Mouse (Mus musculus): Measurements from ENCODE around the gene Mdk. TPM values are rescaled to one million over a fixed set of nuclear protein-coding genes. Genes with fewer than 3 reads are reported as not detected.

Gene Mdk
- polyA plus RNA-seq, 1 experiment from 2014 or later: 1,773 TPM

DNA sequence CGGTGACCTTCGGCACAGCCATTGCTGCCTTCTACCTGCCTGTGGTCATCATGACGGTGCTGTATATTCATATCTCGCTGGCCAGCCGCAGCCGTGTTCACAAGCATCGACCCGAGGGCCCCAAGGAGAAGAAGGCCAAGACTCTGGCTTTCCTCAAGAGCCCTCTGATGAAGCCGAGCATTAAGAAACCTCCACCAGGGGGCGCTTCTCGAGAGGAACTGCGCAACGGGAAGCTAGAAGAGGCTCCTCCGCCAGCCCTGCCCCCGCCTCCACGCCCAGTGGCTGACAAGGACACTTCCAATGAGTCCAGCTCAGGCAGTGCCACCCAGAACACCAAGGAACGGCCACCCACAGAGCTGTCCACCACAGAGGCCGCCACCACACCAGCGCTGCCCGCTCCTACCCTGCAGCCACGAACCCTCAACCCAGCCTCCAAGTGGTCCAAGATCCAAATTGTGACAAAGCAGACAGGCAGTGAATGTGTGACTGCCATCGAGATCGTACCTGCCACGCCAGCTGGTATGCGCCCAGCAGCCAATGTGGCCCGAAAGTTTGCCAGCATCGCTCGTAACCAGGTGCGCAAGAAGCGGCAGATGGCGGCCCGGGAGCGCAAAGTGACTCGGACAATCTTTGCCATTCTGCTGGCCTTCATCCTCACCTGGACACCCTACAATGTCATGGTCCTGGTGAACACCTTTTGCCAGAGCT, 4.1 kb downstream of the Mdk start:
- 42% methylated on average over 34 of the region's 34 CpGs for WGBS
- Histone ChIP-seq H3K27ac (0 out of 2 replicates have a peak overlapping the region, but pooled peaks have one; percentile 31), H3K4me3 (peak overlapping the region; percentile 25), H3K36me3 (replicated peaks) (peaks cover 28% of the 10 kb centered on the region), H3K4me1 (peaks cover 69% of the 10 kb centered on the region), H3K9me3 (no peaks in the 10 kb centered on the region), H3K27me3 (ENCODE audit: poor library complexity, severe bottlenecking) (peaks cover 44% of the 10 kb centered on the region)
- DNase-seq (ENCODE audit: extremely low spot score, low spot score): peak; percentile 83

DNA sequence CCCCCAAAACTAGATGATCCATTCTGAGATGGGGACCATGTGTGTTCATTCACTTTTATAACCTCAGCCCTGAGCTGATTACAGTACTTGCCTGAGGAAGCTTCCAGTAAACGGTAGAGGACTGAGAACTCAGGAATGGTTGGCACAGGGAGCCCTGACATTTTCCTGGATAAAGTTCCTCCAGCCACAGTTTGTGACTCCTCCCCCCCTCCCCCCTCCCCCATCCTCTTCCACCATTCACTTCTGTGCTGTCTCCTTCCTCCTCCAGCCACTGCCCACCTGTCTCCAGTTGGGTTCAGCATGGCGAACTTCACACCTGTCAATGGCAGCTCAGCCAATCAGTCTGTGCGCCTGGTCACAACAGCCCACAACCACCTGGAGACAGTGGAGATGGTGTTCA, 5.1 kb downstream of the Mdk start, which contains the start of gene Chrm4:
Chrm4 (plus strand) TSS at position 301 of the 400 bp plus-strand sequence.
- Histone ChIP-seq H3K4me3 (peak within 1 kb of the TSS; percentile 25), H3K36me3 (replicated peaks) (peaks cover 28% of the 10 kb centered on the region), H3K27ac (0 out of 2 replicates have a peak within 1 kb of the TSS, but pooled peaks have one; percentile 31), H3K4me1 (peaks cover 69% of the 10 kb centered on the region), H3K9me3 (no peaks in the 10 kb centered on the region), H3K27me3 (ENCODE audit: poor library complexity, severe bottlenecking) (peaks cover 54% of the 10 kb centered on the region)
- no peak for DNase-seq (ENCODE audit: extremely low spot score, low spot score)
- WGBS: 96% methylated on average over 3 of the region's 3 CpGs

DNA sequence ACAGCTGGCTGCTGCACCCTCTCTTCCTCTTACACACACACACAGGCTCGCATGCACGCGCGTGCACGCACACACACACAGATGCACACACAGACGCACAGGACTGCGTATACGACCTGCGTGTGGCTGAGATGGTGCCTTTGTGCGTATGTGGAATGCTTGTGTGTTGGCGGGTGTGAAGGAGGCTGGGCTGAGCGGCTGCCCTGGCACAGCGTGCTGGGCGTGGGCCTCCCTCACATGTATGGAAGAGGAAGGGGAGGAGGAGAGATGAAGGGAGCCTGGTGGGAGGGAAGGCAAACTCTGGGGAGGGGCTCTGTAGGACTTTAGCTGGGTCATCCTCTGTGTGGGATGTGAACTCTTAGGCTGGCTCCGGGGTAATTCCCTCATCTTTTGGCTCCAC, 6.7 kb downstream of the Mdk start:
- Histone ChIP-seq H3K27me3 (ENCODE audit: poor library complexity, severe bottlenecking) (peaks cover 69% of the 10 kb centered on the region), H3K4me1 (peaks cover 70% of the 10 kb centered on the region), H3K4me3 (no peak overlapping the region), H3K9me3 (no peaks in the 10 kb centered on the region), H3K36me3 (replicated peaks) (peaks cover 28% of the 10 kb centered on the region), H3K27ac (no peak overlapping the region)
- DNase-seq (ENCODE audit: extremely low spot score, low spot score): no peak
- WGBS: 91% methylated on average over 15 of the region's 15 CpGs

DNA sequence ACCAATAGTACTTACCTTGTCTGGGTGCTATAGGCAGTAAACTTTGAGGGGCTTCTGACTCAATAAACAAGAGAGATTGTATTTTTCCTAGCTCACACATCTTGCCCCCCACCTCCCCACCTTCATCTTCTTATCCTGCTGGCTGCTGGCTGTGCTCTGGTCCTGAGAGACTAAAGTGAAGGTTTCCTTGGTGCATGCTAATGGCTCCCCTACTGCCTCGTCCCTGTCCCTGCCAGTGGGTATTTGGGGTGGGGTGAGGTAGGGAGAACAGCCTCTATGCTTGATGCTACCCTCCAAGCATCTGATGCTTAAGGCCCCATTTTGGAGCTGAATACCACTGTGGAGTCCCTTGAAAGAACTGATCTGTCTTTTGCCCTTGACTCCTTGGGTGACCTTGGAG, 7.4 kb downstream of the Mdk start:
- Histone ChIP-seq H3K27ac (no peak overlapping the region), H3K27me3 (ENCODE audit: poor library complexity, severe bottlenecking) (peaks cover 76% of the 10 kb centered on the region), H3K36me3 (replicated peaks) (peaks cover 26% of the 10 kb centered on the region), H3K4me3 (no peak overlapping the region), H3K9me3 (no peaks in the 10 kb centered on the region), H3K4me1 (peaks cover 63% of the 10 kb centered on the region)
- DNase-seq (ENCODE audit: extremely low spot score, low spot score): no peak
- WGBS: 67% methylated on average over 1 of the region's 1 CpGs

DNA sequence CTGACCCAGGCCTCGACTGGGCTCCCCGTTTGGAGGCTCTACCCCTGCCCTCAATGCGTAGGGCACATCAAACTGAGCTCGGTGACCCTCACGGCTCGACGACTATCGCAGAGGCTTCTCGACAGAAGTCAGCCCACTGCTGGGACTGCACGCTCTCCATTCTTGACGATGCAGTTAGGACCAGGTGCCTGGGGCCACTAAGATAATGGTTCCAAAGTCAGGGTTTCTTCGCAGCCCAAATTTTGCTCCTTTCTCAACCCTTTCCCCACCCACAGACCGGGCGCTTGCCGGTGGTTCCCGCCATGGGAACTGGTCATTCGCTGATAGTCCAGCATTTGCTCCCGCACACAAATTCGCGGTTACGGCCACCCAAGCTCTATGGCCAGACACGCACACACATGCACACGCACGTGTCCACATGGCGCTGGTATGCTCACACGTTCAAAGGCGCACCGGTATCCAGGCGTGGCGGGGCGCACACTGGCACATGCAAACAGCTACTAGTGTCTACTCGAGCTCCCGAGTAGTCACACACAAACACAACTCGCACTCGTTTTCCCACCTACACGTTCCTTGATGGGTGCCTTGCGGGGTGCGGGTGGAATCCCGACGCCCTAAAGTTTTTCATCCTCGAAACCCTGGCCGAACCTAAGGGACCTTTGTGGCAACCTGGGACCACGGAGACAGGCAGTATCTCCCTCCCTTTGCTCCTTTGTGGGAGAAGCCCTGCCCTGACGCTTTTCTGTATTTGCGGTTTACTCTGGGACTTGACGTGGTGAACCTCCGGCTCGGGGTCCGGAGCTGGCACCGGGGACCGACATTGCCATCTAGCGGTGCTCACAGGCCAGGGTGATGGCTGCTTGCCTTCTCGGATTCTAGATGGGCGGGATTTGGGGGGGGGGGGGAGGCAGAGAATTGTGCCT, 8.4 kb downstream of the Mdk start:
- H3K27me3 ChIP-seq (ENCODE audit: poor library complexity, severe bottlenecking): peaks cover 76% of the 10 kb centered on the region
- peak overlapping the region; percentile 71 for H3K4me3 ChIP-seq
- no peak overlapping the region for H3K27ac ChIP-seq
- peak; percentile 80 for DNase-seq (ENCODE audit: extremely low spot score, low spot score)
- WGBS: 4% methylated on average over 54 of the region's 54 CpGs
- H3K9me3 ChIP-seq: no peaks in the 10 kb centered on the region
- peaks cover 53% of the 10 kb centered on the region for H3K4me1 ChIP-seq
- H3K36me3 ChIP-seq (replicated peaks): peaks cover 24% of the 10 kb centered on the region

DNA sequence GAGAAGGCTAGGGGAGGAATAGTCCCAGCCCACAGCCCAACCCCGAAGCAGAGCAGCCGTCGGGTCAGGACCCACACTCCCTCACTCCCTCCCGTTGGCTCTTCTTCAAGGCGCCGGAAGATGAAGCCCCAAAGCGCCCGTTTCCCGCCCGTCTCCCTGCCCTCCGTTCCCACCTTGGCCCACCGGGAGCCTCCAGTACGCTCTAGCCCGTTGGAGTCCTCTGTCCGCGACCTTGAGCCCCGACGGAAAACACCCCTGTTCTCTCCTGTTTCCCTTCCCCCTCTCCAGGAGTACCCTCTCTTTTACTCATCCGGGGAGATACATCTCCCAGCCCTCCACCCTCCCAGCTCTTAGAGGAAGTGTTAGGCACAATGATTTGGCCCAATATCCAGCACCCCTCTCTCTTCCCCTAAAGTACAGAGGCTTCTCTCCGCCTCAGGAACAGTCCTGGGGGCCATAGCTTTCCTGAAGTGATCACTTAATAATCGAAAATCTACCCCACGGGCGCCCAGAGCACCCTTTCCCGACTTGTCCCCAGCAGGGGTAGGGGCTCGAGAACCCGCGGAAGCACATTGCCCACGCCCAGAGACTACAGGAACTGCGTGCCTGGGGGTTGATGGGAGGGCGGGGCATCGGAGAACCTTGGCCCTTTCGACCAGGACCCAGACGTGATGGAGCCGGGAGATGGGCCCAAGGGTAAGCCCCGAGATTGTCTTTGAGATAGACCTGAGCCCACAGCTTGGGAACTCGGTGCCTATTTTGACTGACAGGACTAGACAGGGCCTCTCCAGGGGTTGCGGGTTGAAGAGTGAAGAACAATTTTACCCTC, 9.3 kb downstream of the Mdk start:
- WGBS: 3% methylated on average over 37 of the region's 37 CpGs
- Histone ChIP-seq H3K27me3 (ENCODE audit: poor library complexity, severe bottlenecking) (peaks cover 72% of the 10 kb centered on the region), H3K4me1 (peaks cover 44% of the 10 kb centered on the region), H3K36me3 (replicated peaks) (peaks cover 24% of the 10 kb centered on the region), H3K9me3 (no peaks in the 10 kb centered on the region), H3K4me3 (peak overlapping the region; percentile 71), H3K27ac (no peak overlapping the region)
- DNase-seq (ENCODE audit: extremely low spot score, low spot score): no peak

DNA sequence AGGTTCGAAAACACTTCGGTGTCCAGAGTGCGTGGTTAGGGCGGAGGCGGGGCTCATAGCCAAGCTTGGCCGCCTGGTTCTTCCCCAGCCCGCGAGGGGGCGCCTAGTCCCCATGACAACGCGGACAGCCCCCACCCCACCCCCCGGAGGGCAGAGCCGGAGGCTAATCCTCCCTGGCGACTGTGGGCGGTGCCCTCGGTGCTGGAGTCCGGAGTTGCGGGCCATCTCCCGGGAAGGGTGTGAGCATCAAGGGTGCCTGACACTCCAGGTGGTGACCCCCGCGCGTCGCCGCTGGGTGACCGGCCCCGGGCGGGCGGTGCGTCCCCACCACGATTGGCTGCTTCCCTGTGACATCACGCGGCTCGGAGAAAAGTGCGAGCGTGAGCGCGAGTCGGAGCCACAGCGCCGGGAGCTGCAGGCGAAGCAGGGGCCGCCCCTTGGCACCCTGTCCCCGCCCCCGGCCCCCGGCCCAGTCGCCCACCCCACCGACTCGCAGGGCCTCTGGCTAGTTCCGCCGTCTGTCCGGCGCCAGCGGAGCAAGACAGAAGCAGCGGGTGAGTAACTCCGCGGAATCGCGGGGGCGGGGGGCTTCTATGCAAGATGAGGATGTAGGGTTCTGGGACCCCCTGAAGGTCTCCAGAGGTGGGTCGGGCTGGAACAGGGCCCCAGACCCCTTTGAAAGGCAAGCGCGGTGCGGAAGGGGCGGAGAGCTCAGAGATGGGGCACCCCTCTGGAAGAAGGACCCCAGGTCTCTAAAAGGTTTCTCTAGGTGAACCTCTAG, 10.1 kb downstream of the Mdk start:
- under 1% methylated on average over 64 of the region's 64 CpGs for WGBS
- peak overlapping the region; percentile 71 for H3K4me3 ChIP-seq
- H3K36me3 ChIP-seq (replicated peaks): peaks cover 26% of the 10 kb centered on the region
- H3K27me3 ChIP-seq (ENCODE audit: poor library complexity, severe bottlenecking): peaks cover 67% of the 10 kb centered on the region
- H3K4me1 ChIP-seq: peaks cover 36% of the 10 kb centered on the region
- peak overlapping the region; percentile 66 for H3K27ac ChIP-seq
- no peaks in the 10 kb centered on the region for H3K9me3 ChIP-seq
- DNase-seq (ENCODE audit: extremely low spot score, low spot score): peak; percentile 79

DNA sequence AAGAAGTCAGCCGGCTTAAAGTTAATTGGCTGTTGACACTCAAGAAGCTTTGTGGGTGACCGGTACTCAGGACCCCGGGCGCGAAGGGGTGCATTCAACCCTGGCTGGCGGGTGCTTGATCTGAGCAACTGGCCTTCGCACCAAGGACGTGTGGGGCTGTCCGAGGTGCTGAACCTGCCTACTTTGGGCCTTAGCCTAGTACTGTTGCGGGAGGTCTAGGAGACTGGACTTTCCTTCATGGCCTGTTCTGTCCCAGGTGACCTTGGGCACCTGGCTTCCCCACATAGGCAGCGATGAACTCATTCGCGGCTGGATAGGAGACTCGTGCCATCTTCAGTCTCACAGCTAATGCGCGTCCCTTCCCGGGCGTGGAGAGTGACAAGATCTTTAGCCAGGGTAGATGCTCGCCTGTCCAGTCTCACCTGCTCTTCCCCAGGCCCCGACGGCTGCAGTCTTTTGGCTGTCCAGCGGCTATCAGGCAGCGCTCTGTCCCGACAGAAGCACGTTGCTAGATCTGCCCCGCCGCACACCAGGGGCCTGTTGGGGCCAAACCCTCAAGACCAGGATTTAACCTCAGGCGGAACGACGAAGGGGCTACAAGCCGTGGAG, 10.8 kb downstream of the Mdk start:
- 3% methylated on average over 31 of the region's 31 CpGs for WGBS
- H3K27me3 ChIP-seq (ENCODE audit: poor library complexity, severe bottlenecking): peaks cover 67% of the 10 kb centered on the region
- no peaks in the 10 kb centered on the region for H3K9me3 ChIP-seq
- no peak for DNase-seq (ENCODE audit: extremely low spot score, low spot score)
- H3K4me3 ChIP-seq: peak overlapping the region; percentile 71
- peaks cover 33% of the 10 kb centered on the region for H3K36me3 ChIP-seq (replicated peaks)
- peaks cover 36% of the 10 kb centered on the region for H3K4me1 ChIP-seq
- peak overlapping the region; percentile 66 for H3K27ac ChIP-seq

- peaks cover 36% of the 10 kb centered on the region for H3K4me1 ChIP-seq
- 80% methylated on average over 4 of the region's 4 CpGs for WGBS
- no peak overlapping the region for H3K27ac ChIP-seq
- H3K36me3 ChIP-seq (replicated peaks): peaks cover 43% of the 10 kb centered on the region
- DNase-seq (ENCODE audit: extremely low spot score, low spot score): no peak
- H3K9me3 ChIP-seq: no peaks in the 10 kb centered on the region
- peaks cover 57% of the 10 kb centered on the region for H3K27me3 ChIP-seq (ENCODE audit: poor library complexity, severe bottlenecking)
- H3K4me3 ChIP-seq: no peak overlapping the region
Measured at GRCm38 (mm10) chr2:91920130-91920529, 12.0 kb downstream of the Mdk start.

- Histone ChIP-seq H3K36me3 (replicated peaks) (peaks cover 73% of the 10 kb centered on the region), H3K9me3 (no peaks in the 10 kb centered on the region), H3K4me3 (no peak overlapping the region), H3K27ac (no peak overlapping the region), H3K4me1 (peaks cover 13% of the 10 kb centered on the region), H3K27me3 (ENCODE audit: poor library complexity, severe bottlenecking) (peaks cover 27% of the 10 kb centered on the region)
- WGBS: 87% methylated on average over 7 of the region's 7 CpGs
- peak; percentile 12 for DNase-seq (ENCODE audit: extremely low spot score, low spot score)
Measured at GRCm38 (mm10) chr2:91917096-91917495, 15.0 kb downstream of the Mdk start.

DNA sequence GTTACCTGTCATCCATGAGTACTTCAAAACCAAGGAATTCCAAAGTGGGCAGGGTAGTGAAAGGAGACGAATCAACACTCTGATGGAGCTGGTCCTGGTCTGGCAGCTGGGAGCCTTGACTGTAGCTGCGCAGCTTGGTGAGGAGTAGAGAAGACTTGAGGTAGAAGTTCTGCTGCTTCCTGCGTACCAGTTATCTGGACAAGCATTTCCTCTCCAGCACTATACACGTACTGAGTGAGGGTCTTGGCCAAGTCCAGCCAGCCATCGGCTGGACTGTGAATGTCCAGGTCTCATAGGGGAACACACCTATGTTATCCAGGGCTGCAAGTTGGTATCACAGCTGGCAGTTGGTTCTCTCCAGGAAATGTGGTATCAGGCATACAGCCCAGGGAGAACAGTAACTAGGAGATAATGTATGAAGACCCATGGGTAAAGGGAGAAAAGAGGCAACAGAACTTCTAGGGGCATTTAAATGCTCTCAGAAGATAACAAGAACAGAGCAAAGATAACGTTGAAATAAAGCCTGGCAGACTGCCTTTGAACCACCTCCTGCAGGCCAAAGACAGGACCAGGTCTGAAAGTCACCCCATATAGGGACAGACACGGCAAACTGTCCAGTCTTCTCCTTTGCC, 15.6 kb downstream of the Mdk start:
- peaks cover 80% of the 10 kb centered on the region for H3K36me3 ChIP-seq (replicated peaks)
- H3K27ac ChIP-seq: no peak overlapping the region
- peaks cover 6% of the 10 kb centered on the region for H3K4me1 ChIP-seq
- DNase-seq (ENCODE audit: extremely low spot score, low spot score): peak; percentile 13
- no peaks in the 10 kb centered on the region for H3K9me3 ChIP-seq
- peaks cover 21% of the 10 kb centered on the region for H3K27me3 ChIP-seq (ENCODE audit: poor library complexity, severe bottlenecking)
- 92% methylated on average over 7 of the region's 7 CpGs for WGBS
- no peak overlapping the region for H3K4me3 ChIP-seq
